Mouse (Mus musculus): Measurements from ENCODE around the gene Stk10. TPM values are rescaled to one million over a fixed set of nuclear protein-coding genes. Genes with fewer than 3 reads are reported as not detected.
"Not testable (repeated sequence)": the region's sequence is repeated elsewhere in the genome, so short reads cannot be mapped to it uniquely, and the experiment has no call there.

Gene Stk10
- polyA plus RNA-seq, 1 experiment = 6.1 TPM

DNA sequence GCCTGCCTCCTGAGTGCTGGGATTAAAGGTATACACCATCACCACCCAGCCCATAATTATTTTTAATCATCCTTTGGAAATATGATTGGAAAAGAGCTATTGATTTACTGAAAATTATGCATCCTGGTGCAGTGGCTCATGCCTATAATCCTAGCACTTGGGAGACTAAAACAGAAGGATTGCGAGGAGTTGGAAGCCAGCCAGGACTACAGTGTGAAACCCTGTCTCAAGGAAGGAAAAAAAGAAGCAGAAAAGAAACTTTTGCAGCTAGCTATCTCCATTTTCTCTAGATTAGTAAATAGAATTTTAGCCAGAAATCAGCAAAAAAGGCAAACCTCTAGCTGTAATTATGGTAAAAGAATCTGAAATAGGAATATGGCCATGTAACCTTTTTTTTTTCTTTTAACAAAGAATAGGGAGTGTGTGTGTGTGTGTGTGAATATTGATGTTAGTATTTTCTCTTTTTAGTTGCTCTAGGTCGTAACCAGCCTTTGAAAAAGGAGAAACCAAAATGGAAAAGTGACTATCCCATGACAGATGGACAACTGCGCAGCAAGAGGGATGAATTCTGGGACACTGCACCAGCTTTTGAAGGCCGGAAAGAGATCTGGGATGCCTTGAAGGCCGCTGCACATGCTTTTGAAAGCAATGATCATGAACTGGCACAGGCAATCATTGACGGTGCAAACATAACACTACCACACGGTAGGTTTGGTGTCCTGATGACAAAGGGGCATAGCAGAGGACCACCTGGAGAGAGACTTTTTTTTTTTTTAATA is 34.2 kb upstream of the Stk10 start:
- peaks cover 1% of the 10 kb centered on the region; the same call in 1 of the 2 replicates for H3K4me1 ChIP-seq (ENCODE audit: control insufficient read depth, insufficient read depth, low read length)
- no peak overlapping the region for H3K27ac ChIP-seq (ENCODE audit: insufficient read depth, low read length)
- no peak for TF ChIP-seq CTCF (IDR thresholded peaks at IDR 0.05; ENCODE audit: extremely low read depth, insufficient read depth, low read length)
- no peak for TF ChIP-seq POLR2A (IDR thresholded peaks at IDR 0.05; ENCODE audit: extremely low read depth, insufficient read depth, low read length)
- H3K4me3 ChIP-seq (ENCODE audit: insufficient read depth, low read length) = no peak overlapping the region

DNA sequence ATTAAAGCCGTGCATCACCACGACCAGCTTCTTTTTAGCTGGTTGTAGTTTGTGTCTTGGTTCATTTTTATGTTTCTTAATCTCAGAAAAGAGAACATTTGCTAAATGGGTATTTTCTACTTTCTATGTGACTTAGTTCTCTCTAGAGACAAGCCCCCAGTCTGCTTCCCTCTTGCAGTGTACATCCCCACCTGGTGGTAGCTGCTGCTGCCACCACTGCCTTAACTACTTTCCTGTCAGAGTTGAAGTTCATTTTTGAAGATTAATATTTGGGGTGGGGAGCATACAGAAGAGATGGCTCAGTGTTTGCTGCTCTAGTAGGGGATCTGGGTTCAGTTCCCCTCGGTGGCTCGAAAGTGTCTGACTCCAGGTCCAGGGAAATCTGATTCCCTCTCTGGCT is 33.2 kb upstream of the Stk10 start:
- no peak overlapping the region for H3K4me3 ChIP-seq (ENCODE audit: insufficient read depth, low read length)
- peaks cover 1% of the 10 kb centered on the region; the same call in 1 of the 2 replicates for H3K4me1 ChIP-seq (ENCODE audit: control insufficient read depth, insufficient read depth, low read length)
- no peak for TF ChIP-seq POLR2A (IDR thresholded peaks at IDR 0.05; ENCODE audit: extremely low read depth, insufficient read depth, low read length)
- TF ChIP-seq CTCF (IDR thresholded peaks at IDR 0.05; ENCODE audit: extremely low read depth, insufficient read depth, low read length) = peak; percentile 25; the same call in 1 of the 2 replicates
- no peak overlapping the region for H3K27ac ChIP-seq (ENCODE audit: insufficient read depth, low read length)

DNA sequence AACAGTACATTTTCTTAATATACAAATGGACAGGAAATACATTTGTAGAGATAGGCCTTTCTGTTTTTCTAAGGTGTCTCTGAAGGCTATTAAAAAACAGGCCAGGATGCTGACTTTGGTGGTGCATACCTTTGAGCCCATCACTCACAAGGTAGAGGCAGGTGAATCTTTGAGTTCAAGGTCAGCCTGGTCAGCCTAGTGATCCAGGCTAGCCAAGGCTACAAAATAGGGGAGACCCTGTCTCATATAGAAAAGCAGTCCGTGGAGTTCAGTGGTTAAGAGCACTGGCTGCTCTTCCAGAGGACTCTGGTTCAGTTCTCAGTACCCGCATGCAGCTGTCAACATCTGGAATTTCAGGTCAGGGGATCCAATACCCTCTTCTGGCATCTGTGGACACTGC is 29.4 kb upstream of the Stk10 start:
- H3K27ac ChIP-seq (ENCODE audit: insufficient read depth, low read length) = no peak overlapping the region
- no peak overlapping the region for H3K4me3 ChIP-seq (ENCODE audit: insufficient read depth, low read length)
- TF ChIP-seq POLR2A (IDR thresholded peaks at IDR 0.05; ENCODE audit: extremely low read depth, insufficient read depth, low read length) (no peak), CTCF (IDR thresholded peaks at IDR 0.05; ENCODE audit: extremely low read depth, insufficient read depth, low read length) (no peak)
- peaks cover 4% of the 10 kb centered on the region; the same call in 1 of the 2 replicates for H3K4me1 ChIP-seq (ENCODE audit: control insufficient read depth, insufficient read depth, low read length)

GRCm38 (mm10) chr11:32505091-32505739 is 27.9 kb upstream of the Stk10 start:
- Histone ChIP-seq H3K4me3 (ENCODE audit: insufficient read depth, low read length) (no peak overlapping the region), H3K4me1 (ENCODE audit: control insufficient read depth, insufficient read depth, low read length) (peaks cover 4% of the 10 kb centered on the region; the same call in 1 of the 2 replicates), H3K27ac (ENCODE audit: insufficient read depth, low read length) (peak overlapping the region; percentile 53; the same call in 1 of the 2 replicates)
- no peak for TF ChIP-seq POLR2A (IDR thresholded peaks at IDR 0.05; ENCODE audit: extremely low read depth, insufficient read depth, low read length)
- TF ChIP-seq CTCF (IDR thresholded peaks at IDR 0.05; ENCODE audit: extremely low read depth, insufficient read depth, low read length) = no peak

DNA sequence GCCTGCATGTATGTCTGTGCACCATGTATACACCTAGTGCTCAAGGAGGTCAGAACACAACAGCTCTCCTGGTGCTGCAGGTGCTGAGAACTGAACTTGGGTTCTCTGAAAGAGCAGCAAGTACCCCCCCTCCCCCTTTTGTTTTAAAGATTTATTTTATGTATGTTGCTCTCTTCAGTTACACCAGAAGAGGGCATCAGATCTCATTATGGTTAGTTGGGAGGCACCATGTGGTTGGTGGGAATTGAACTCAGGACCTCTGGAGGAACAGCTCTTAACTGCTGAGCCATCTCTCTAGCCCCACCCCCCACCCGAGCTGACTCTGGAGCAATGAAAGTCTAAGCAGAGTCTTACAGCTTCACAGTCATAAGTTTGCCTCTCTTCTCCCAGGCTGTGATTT is 22.2 kb upstream of the Stk10 start:
- Histone ChIP-seq H3K4me3 (ENCODE audit: insufficient read depth, low read length) (no peak overlapping the region), H3K27ac (ENCODE audit: insufficient read depth, low read length) (no peak overlapping the region), H3K4me1 (ENCODE audit: control insufficient read depth, insufficient read depth, low read length) (no peaks in the 10 kb centered on the region)
- TF ChIP-seq CTCF (IDR thresholded peaks at IDR 0.05; ENCODE audit: extremely low read depth, insufficient read depth, low read length) = no peak
- no peak for TF ChIP-seq POLR2A (IDR thresholded peaks at IDR 0.05; ENCODE audit: extremely low read depth, insufficient read depth, low read length)

- H3K27ac ChIP-seq (ENCODE audit: insufficient read depth, low read length); H3K4me3 ChIP-seq (ENCODE audit: insufficient read depth, low read length); H3K4me1 ChIP-seq (ENCODE audit: control insufficient read depth, insufficient read depth, low read length): not testable (repeated sequence)
Measured at GRCm38 (mm10) chr11:32514853-32515252, 18.3 kb upstream of the Stk10 start.

DNA sequence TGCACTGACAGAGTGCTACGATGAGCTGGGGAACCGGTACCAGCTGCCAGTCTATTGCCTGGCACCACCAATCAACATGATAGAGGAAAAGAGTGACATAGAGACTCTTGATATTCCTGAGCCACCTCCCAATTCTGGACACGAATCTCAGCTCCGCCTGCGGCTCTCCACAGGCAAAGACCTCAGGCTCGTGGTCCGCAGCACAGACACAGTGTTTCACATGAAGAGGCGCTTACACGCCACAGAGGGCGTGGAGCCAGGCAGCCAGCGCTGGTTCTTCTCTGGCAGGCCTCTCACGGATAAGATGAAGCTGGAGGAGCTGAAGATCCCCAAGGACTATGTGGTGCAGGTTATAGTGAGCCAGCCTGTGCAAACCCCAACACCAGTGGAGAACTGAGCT is 17.0 kb upstream of the Stk10 start:
- Histone ChIP-seq H3K27ac (ENCODE audit: insufficient read depth, low read length) (no peak overlapping the region), H3K4me1 (ENCODE audit: control insufficient read depth, insufficient read depth, low read length) (peaks cover 7% of the 10 kb centered on the region), H3K4me3 (ENCODE audit: insufficient read depth, low read length) (no peak overlapping the region)
- no peak for TF ChIP-seq POLR2A (IDR thresholded peaks at IDR 0.05; ENCODE audit: extremely low read depth, insufficient read depth, low read length)
- TF ChIP-seq CTCF (IDR thresholded peaks at IDR 0.05; ENCODE audit: extremely low read depth, insufficient read depth, low read length) = no peak

DNA sequence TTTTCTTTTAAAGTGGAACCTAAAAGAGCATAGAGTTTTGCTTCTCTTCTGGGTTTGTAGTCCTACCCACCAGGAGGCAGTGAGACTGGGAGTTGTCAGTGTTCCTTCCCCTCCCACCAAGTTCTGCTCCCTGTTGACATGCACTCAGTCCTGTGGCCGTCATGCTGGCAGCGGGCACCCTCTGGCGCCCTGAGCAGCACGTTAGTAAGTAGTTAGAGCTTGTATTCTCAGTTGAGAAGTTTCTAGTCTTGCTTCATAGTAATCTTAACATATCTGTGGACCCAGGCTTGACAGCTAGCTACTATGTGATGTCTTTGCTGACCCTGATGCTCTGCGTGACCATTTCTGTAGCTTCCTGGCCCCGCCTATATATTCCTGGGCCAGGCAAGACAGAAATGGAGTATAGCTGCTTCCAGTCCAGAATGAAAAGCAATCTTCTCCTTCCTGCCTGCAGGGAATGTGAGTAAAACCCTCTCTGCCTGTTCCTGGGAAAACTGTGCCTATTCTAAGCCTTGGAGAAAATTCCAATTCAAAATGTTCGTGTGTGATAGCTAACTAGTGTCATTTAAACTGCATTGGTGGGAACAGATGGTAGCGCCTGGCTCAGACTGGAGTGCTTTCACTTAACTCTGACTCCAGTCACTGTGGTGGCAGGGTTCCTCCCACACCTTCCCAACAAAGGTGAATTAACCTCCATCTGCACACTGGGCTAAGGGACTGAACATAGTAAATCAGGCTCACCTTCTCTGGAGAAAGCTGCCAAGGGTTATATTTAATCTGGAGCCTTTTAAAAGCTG is 16.0 kb upstream of the Stk10 start:
- H3K27ac ChIP-seq (ENCODE audit: insufficient read depth, low read length) = 0 out of 2 replicates have a peak overlapping the region, but pooled peaks have one; percentile 62
- no peak overlapping the region for H3K4me3 ChIP-seq (ENCODE audit: insufficient read depth, low read length)
- no peak for TF ChIP-seq CTCF (IDR thresholded peaks at IDR 0.05; ENCODE audit: extremely low read depth, insufficient read depth, low read length)
- no peak for TF ChIP-seq POLR2A (IDR thresholded peaks at IDR 0.05; ENCODE audit: extremely low read depth, insufficient read depth, low read length)
- H3K4me1 ChIP-seq (ENCODE audit: control insufficient read depth, insufficient read depth, low read length) = peaks cover 7% of the 10 kb centered on the region

- peaks cover 7% of the 10 kb centered on the region for H3K4me1 ChIP-seq (ENCODE audit: control insufficient read depth, insufficient read depth, low read length)
- H3K27ac ChIP-seq (ENCODE audit: insufficient read depth, low read length) = no peak overlapping the region
- no peak overlapping the region for H3K4me3 ChIP-seq (ENCODE audit: insufficient read depth, low read length)
- TF ChIP-seq POLR2A (IDR thresholded peaks at IDR 0.05; ENCODE audit: extremely low read depth, insufficient read depth, low read length) (no peak), CTCF (IDR thresholded peaks at IDR 0.05; ENCODE audit: extremely low read depth, insufficient read depth, low read length) (no peak)
Measured at GRCm38 (mm10) chr11:32518770-32519169, 14.3 kb upstream of the Stk10 start.
